Mouse (Mus musculus): ENCODE measurements around the gene Rasl11a. TPM values are rescaled to one million over a fixed set of nuclear protein-coding genes. Genes with fewer than 3 reads are reported as not detected.

Rasl11a gene
- polyA plus RNA-seq, 1 experiment from 2014 or later, result 23.2 TPM

- 84% methylated on average over 8 of the region's 8 CpGs for WGBS
- H3K9me3 ChIP-seq (ENCODE audit: control insufficient read depth, low read length), result no peaks in the 10 kb centered on the region
Measured at GRCm38 (mm10) chr5:146818906-146819623, 25.8 kb upstream of the Rasl11a start.

DNA sequence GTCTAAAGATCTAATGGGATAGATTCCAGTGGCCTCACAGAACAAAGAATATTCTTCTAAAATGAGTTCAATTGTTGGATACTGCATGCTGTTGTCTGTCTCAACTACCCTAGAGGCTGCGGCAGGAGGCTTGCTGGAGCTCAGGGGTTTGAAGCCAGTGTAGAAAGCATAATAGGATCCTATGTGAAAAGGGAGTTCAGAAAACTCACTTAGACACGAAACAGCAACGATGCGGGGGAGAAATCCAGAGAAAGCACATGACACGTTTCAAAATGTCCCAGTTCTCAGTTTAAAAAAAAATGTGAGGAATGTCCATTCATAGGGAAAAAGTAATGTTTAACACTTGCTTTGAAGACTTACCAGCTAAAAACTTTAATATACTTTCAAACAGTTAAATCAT lies 21.9 kb upstream of the Rasl11a start:
- ATAC-seq (ENCODE audit: low FRiP score), result no peak
- 0 out of 2 replicates have a peak, but pooled peaks cover 2% of the 10 kb centered on the region for H3K4me1 ChIP-seq (ENCODE audit: control insufficient read depth, insufficient read depth, low read length)
- no peak for DNase-seq (ENCODE audit: low spot score, missing footprints)
- no peaks in the 10 kb centered on the region for H3K27me3 ChIP-seq (ENCODE audit: control insufficient read depth, insufficient read depth, low read length)
- WGBS, result 86% methylated on average over 5 of the region's 5 CpGs
- H3K9ac ChIP-seq (ENCODE audit: low read length), result no peak overlapping the region
- no peak overlapping the region for H3K4me3 ChIP-seq (ENCODE audit: low read depth, low read length)
- H3K27ac ChIP-seq (ENCODE audit: low read depth, low read length), result no peak overlapping the region
- no peaks in the 10 kb centered on the region for H3K36me3 ChIP-seq (ENCODE audit: control insufficient read depth, insufficient read depth, low read length)
- H3K4me2 ChIP-seq, result no peak overlapping the region
- H3K9me3 ChIP-seq (ENCODE audit: control insufficient read depth, low read length), result no peaks in the 10 kb centered on the region

More at GRCm38 (mm10) chr5:146818906-146819623, 25.8 kb upstream of the Rasl11a start:
- Histone ChIP-seq H3K36me3 (ENCODE audit: control insufficient read depth, insufficient read depth, low read length) (no peaks in the 10 kb centered on the region), H3K27ac (ENCODE audit: low read depth, low read length) (no peak overlapping the region), H3K27me3 (ENCODE audit: control insufficient read depth, insufficient read depth, low read length) (no peaks in the 10 kb centered on the region), H3K4me3 (ENCODE audit: low read depth, low read length) (no peak overlapping the region), H3K4me1 (ENCODE audit: control insufficient read depth, insufficient read depth, low read length) (no peaks in the 10 kb centered on the region), H3K9ac (ENCODE audit: low read length) (no peak overlapping the region), H3K4me2 (no peak overlapping the region)
- no peak for ATAC-seq (ENCODE audit: low FRiP score)
- DNase-seq (ENCODE audit: low spot score, missing footprints), result no peak

DNA sequence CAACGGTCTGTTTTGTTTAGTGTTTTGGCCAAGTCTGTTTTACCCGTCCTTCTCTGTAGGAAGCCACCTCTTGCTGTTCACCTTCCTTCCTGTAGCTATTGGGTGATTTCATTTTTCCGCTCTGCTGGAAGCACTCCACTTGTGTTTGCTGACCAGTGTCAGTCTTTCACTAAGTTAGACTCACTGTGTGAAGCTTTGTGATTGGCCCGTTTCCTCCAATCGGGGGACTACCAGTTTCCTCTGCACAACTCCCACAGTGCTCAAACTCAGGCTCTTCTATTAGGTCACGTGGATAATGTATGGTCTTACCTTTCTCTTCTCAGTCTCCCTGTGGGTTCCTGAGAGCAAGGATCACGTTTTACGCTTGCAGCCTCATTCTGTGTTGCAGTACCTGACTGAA lies 15.3 kb upstream of the Rasl11a start:
- no peak overlapping the region for H3K4me2 ChIP-seq
- no peaks in the 10 kb centered on the region for H3K36me3 ChIP-seq (ENCODE audit: control insufficient read depth, insufficient read depth, low read length)
- no peaks in the 10 kb centered on the region for H3K9me3 ChIP-seq (ENCODE audit: control insufficient read depth, low read length)
- H3K27ac ChIP-seq (ENCODE audit: low read depth, low read length), result no peak overlapping the region
- H3K9ac ChIP-seq (ENCODE audit: low read length), result no peak overlapping the region
- 55% methylated on average over 8 of the region's 8 CpGs for WGBS
- H3K4me3 ChIP-seq (ENCODE audit: low read depth, low read length), result no peak overlapping the region
- no peaks in the 10 kb centered on the region for H3K27me3 ChIP-seq (ENCODE audit: control insufficient read depth, insufficient read depth, low read length)
- ATAC-seq (ENCODE audit: low FRiP score), result no peak
- peaks cover 6% of the 10 kb centered on the region; the same call in 1 of the 2 replicates for H3K4me1 ChIP-seq (ENCODE audit: control insufficient read depth, insufficient read depth, low read length)
- DNase-seq (ENCODE audit: low spot score, missing footprints), result no peak

DNA sequence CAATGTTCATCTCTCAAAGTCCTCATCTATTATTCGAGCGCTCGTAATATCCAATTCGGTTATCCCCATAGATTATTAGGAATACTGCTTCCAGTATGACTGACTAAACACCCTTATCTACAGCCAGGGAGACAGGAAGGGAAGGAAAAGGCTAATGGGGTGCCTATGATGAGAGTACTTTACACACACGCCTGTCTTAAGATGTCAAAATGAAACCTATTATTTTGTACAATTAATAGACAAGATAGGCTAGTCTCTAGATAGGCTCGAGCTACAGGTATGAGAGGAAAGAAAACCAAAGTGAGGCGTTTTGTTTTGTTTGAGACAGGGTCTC lies 12.5 kb upstream of the Rasl11a start:
- Histone ChIP-seq H3K36me3 (ENCODE audit: control insufficient read depth, insufficient read depth, low read length) (peaks cover 19% of the 10 kb centered on the region), H3K9ac (ENCODE audit: low read length) (peak overlapping the region; percentile 98), H3K4me2 (peak overlapping the region; percentile 70), H3K27me3 (ENCODE audit: control insufficient read depth, insufficient read depth, low read length) (no peaks in the 10 kb centered on the region), H3K4me3 (ENCODE audit: low read depth, low read length) (peak overlapping the region; percentile 95), H3K9me3 (ENCODE audit: control insufficient read depth, low read length) (no peaks in the 10 kb centered on the region), H3K27ac (ENCODE audit: low read depth, low read length) (peak overlapping the region; percentile 72), H3K4me1 (ENCODE audit: control insufficient read depth, insufficient read depth, low read length) (peaks cover 5% of the 10 kb centered on the region; the same call in 1 of the 2 replicates)
- ATAC-seq (ENCODE audit: low FRiP score) (no peak), DNase-seq (ENCODE audit: low spot score, missing footprints) (no peak)
- WGBS, result 53% methylated on average over 7 of the region's 7 CpGs

- Histone ChIP-seq H3K27ac (ENCODE audit: low read depth, low read length) (peak within 1 kb of the TSS; percentile 72), H3K36me3 (ENCODE audit: control insufficient read depth, insufficient read depth, low read length) (peaks cover 19% of the 10 kb centered on the region), H3K27me3 (ENCODE audit: control insufficient read depth, insufficient read depth, low read length) (no peaks in the 10 kb centered on the region), H3K4me2 (peak within 1 kb of the TSS; percentile 70), H3K9ac (ENCODE audit: low read length) (peak within 1 kb of the TSS; percentile 98), H3K4me1 (ENCODE audit: control insufficient read depth, insufficient read depth, low read length) (peaks cover 5% of the 10 kb centered on the region; the same call in 1 of the 2 replicates), H3K4me3 (ENCODE audit: low read depth, low read length) (peak within 1 kb of the TSS; percentile 95), H3K9me3 (ENCODE audit: control insufficient read depth, low read length) (no peaks in the 10 kb centered on the region)
- DNase-seq (ENCODE audit: low spot score, missing footprints) (peak; percentile 100), ATAC-seq (ENCODE audit: low FRiP score) (peak; percentile 98)
- WGBS, result under 1% methylated on average over 60 of the region's 60 CpGs
Measured at GRCm38 (mm10) chr5:146832769-146833448, 12.0 kb upstream of the Rasl11a start, which contains the start of gene Rpl21. Gene Rpl21, plus strand, starts transcription at chr5:146832890.

GRCm38 (mm10) chr5:146833673-146834201 lies 11.1 kb upstream of the Rasl11a start:
- H3K9me3 ChIP-seq (ENCODE audit: control insufficient read depth, low read length), result no peaks in the 10 kb centered on the region
- DNase-seq (ENCODE audit: low spot score, missing footprints) (no peak), ATAC-seq (ENCODE audit: low FRiP score) (no peak)
- 22% methylated on average over 8 of the region's 8 CpGs for WGBS
- H3K4me1 ChIP-seq (ENCODE audit: control insufficient read depth, insufficient read depth, low read length), result peaks cover 5% of the 10 kb centered on the region; the same call in 1 of the 2 replicates
- peaks cover 23% of the 10 kb centered on the region for H3K36me3 ChIP-seq (ENCODE audit: control insufficient read depth, insufficient read depth, low read length)
- H3K9ac ChIP-seq (ENCODE audit: low read length), result peak overlapping the region; percentile 98
- H3K4me2 ChIP-seq, result peak overlapping the region; percentile 70
- peak overlapping the region; percentile 95 for H3K4me3 ChIP-seq (ENCODE audit: low read depth, low read length)
- H3K27ac ChIP-seq (ENCODE audit: low read depth, low read length), result peak overlapping the region; percentile 72; the same call in 1 of the 2 replicates
- H3K27me3 ChIP-seq (ENCODE audit: control insufficient read depth, insufficient read depth, low read length), result no peaks in the 10 kb centered on the region

DNA sequence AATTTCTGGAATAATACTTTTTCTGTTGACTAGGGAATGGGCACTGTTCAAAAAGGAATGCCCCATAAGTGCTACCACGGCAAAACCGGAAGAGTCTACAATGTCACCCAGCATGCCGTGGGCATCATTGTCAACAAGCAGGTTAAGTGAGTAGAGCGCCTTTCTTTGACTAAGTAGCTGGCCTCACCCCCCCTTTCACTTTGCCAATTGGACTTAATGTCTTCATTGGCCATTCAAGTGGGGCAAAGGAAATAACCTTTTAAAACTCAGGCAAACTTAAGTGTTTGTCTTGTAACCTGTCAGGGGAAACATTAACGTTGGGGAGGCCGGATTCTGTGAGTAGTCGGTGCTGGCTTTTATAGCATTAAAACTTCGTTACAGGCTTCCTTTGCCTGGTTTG lies 9.9 kb upstream of the Rasl11a start:
- no peaks in the 10 kb centered on the region for H3K27me3 ChIP-seq (ENCODE audit: control insufficient read depth, insufficient read depth, low read length)
- H3K9me3 ChIP-seq (ENCODE audit: control insufficient read depth, low read length), result no peaks in the 10 kb centered on the region
- DNase-seq (ENCODE audit: low spot score, missing footprints) (no peak), ATAC-seq (ENCODE audit: low FRiP score) (no peak)
- H3K4me2 ChIP-seq, result no peak overlapping the region
- H3K4me3 ChIP-seq (ENCODE audit: low read depth, low read length), result no peak overlapping the region
- H3K4me1 ChIP-seq (ENCODE audit: control insufficient read depth, insufficient read depth, low read length), result peaks cover 5% of the 10 kb centered on the region; the same call in 1 of the 2 replicates
- WGBS, result 91% methylated on average over 8 of the region's 8 CpGs
- no peak overlapping the region for H3K9ac ChIP-seq (ENCODE audit: low read length)
- peaks cover 23% of the 10 kb centered on the region for H3K36me3 ChIP-seq (ENCODE audit: control insufficient read depth, insufficient read depth, low read length)
- no peak overlapping the region for H3K27ac ChIP-seq (ENCODE audit: low read depth, low read length)

GRCm38 (mm10) chr5:146837967-146838720 lies 6.7 kb upstream of the Rasl11a start:
- Histone ChIP-seq H3K4me1 (ENCODE audit: control insufficient read depth, insufficient read depth, low read length) (peaks cover 3% of the 10 kb centered on the region; the same call in 1 of the 2 replicates), H3K4me2 (no peak overlapping the region), H3K27me3 (ENCODE audit: control insufficient read depth, insufficient read depth, low read length) (no peaks in the 10 kb centered on the region), H3K36me3 (ENCODE audit: control insufficient read depth, insufficient read depth, low read length) (peaks cover 23% of the 10 kb centered on the region), H3K27ac (ENCODE audit: low read depth, low read length) (no peak overlapping the region), H3K4me3 (ENCODE audit: low read depth, low read length) (no peak overlapping the region), H3K9ac (ENCODE audit: low read length) (no peak overlapping the region), H3K9me3 (ENCODE audit: control insufficient read depth, low read length) (no peaks in the 10 kb centered on the region)
- WGBS, result 65% methylated on average over 7 of the region's 7 CpGs
- no peak for ATAC-seq (ENCODE audit: low FRiP score)
- no peak for DNase-seq (ENCODE audit: low spot score, missing footprints)
